Mouse (Mus musculus) kidney, postnatal 4 days (tissue): ENCODE measurements around the gene Arl13a.
A peak's percentile ranks its signal among the peaks of the same experiment; 100 is the strongest.
"Not testable (repeated sequence)": the region's sequence is repeated elsewhere in the genome, so short reads cannot be mapped to it uniquely, and the experiment has no call there.

Source experiments
- DNase-seq, 2 experiments: peaks; one replicate each; pipeline ENCODE4 v3.0.0; 2021; ENCODE audit warnings: mixed read lengths in 2 of 2

The Arl13a gene

GRCm38 (mm10) chrX:134187201-134187600, at the start of gene Arl13a:
Gene Arl13a (plus strand): TSS chrX:134187501.
- DNase-seq = not testable (repeated sequence)

- DNase-seq = no peak
Observed at GRCm38 (mm10) chrX:134140024-134140423, 47.3 kb upstream of the Arl13a start.

- DNase-seq = no peak
Observed at GRCm38 (mm10) chrX:134141551-134141950, 45.8 kb upstream of the Arl13a start.

GRCm38 (mm10) chrX:134141986-134142385, 45.3 kb upstream of the Arl13a start:
- no peak for DNase-seq

GRCm38 (mm10) chrX:134158151-134158550, 29.1 kb upstream of the Arl13a start:
- no peak for DNase-seq

GRCm38 (mm10) chrX:134160442-134160841, 26.9 kb upstream of the Arl13a start:
- no peak for DNase-seq

GRCm38 (mm10) chrX:134162043-134162720, 25.1 kb upstream of the Arl13a start, which contains the start of gene Xkrx:
Gene Xkrx (minus strand): TSS chrX:134162076.
- DNase-seq = peak; percentile 2 to 9

- DNase-seq = peak in 1 of 2 experiments; percentile 4
Observed at GRCm38 (mm10) chrX:134162826-134163225, 24.5 kb upstream of the Arl13a start.

- no peak for DNase-seq
Observed at GRCm38 (mm10) chrX:134163484-134163883, 23.8 kb upstream of the Arl13a start.

GRCm38 (mm10) chrX:134170584-134170983, 16.7 kb upstream of the Arl13a start:
- no peak for DNase-seq

- DNase-seq = no peak
Observed at GRCm38 (mm10) chrX:134174699-134175098, 12.6 kb upstream of the Arl13a start.

GRCm38 (mm10) chrX:134208491-134208890, 21.2 kb downstream of the Arl13a start:
- no peak for DNase-seq

GRCm38 (mm10) chrX:134211151-134211642, 23.9 kb downstream of the Arl13a start:
- no peak for DNase-seq

- no peak for DNase-seq
Observed at GRCm38 (mm10) chrX:134218161-134218560, 30.9 kb downstream of the Arl13a start.

GRCm38 (mm10) chrX:134220618-134221017, 33.3 kb downstream of the Arl13a start:
- no peak for DNase-seq

GRCm38 (mm10) chrX:134221856-134222255, 34.6 kb downstream of the Arl13a start, which contains the start of gene Nox1:
Gene Nox1 (minus strand): TSS chrX:134221956.
- DNase-seq = no peak

GRCm38 (mm10) chrX:134233048-134233447, 45.7 kb downstream of the Arl13a start:
- no peak for DNase-seq

- DNase-seq = no peak
Observed at GRCm38 (mm10) chrX:134238266-134238665, 51.0 kb downstream of the Arl13a start.

- no peak for DNase-seq
Observed at GRCm38 (mm10) chrX:134245946-134246345, 58.6 kb downstream of the Arl13a start.

GRCm38 (mm10) chrX:134248202-134248601, 60.9 kb downstream of the Arl13a start:
- DNase-seq = peak in 1 of 2 experiments; percentile 1
